Mouse (Mus musculus): ENCODE results near the gene Zfp607b. TPM values are rescaled to one million over a fixed set of nuclear protein-coding genes. Genes with fewer than 3 reads are reported as not detected.

Gene Zfp607b
- polyA plus RNA-seq, 1 experiment: 4.2 TPM

DNA sequence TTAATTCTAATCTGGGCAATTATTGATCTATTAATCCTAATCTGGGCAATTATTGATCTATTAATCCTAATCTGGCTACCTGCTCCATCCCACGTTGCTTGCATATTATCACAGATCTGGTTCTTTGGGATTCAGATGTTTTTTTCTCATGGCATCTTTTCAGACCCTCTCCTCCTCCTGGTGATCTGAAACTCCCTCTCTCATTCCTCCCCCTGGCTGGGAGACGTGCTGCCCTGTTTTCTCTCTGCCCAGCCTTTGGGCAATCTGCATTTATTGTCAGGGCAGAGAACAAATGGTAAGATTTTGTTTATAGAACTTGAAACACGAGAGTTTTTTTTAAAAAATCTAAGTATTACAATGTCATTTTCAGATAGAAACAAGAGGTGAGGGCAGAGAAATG is 1.3 kb upstream of the Zfp607b start:
- no peak overlapping the region for H3K27ac ChIP-seq (ENCODE audit: control insufficient read depth, insufficient read depth, low read depth, low read length, poor library complexity)
- no peak overlapping the region for H3K4me3 ChIP-seq (replicated peaks; ENCODE audit: control insufficient read depth, low read depth, low read length)
- no peaks in the 10 kb centered on the region for H3K4me1 ChIP-seq (ENCODE audit: control insufficient read depth, insufficient read depth, low read length)
- 72% methylated on average over 3 of the region's 3 CpGs for WGBS
- no peak for TF ChIP-seq CTCF (IDR thresholded peaks at IDR 0.05; ENCODE audit: control insufficient read depth, insufficient read depth, low read length)
- TF ChIP-seq POLR2A (IDR thresholded peaks at IDR 0.05; ENCODE audit: borderline replicate concordance, control insufficient read depth, low read depth, low read length): no peak

DNA sequence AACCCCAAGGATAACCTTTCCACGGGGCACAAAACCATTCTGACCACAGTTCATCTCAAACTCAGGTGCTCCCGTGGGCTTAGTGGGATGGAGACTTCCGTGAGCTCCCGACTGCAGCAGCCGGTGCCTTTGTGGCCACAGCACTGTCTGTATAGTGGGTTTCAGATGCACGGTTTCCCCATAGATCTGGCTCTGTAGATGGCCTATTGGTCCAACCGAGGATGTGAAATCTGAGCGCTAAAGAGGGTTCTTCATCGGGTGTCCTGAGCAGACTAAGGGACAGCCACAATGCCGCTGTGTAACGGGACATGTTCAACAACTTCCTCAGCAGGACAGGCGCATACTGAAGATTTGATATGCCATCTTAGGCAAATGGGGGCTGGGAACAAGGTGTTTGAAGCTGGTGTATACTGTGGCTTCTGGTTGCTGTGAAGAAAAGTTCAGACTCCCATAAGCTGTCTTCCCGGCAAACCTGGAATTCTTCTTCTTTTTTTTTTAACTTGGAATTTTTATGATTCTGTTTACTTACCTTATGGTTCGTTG is 823 bp upstream of the Zfp607b start:
- 28% methylated on average over 14 of the region's 14 CpGs for WGBS
- TF ChIP-seq POLR2A (IDR thresholded peaks at IDR 0.05; ENCODE audit: borderline replicate concordance, control insufficient read depth, low read depth, low read length) (no peak), CTCF (IDR thresholded peaks at IDR 0.05; ENCODE audit: control insufficient read depth, insufficient read depth, low read length) (no peak)
- no peak overlapping the region for H3K27ac ChIP-seq (ENCODE audit: control insufficient read depth, insufficient read depth, low read depth, low read length, poor library complexity)
- H3K4me3 ChIP-seq (replicated peaks; ENCODE audit: control insufficient read depth, low read depth, low read length): no peak overlapping the region
- no peaks in the 10 kb centered on the region for H3K4me1 ChIP-seq (ENCODE audit: control insufficient read depth, insufficient read depth, low read length)

GRCm38 (mm10) chr7:27691076-27691475 is 1.9 kb downstream of the Zfp607b start:
- Histone ChIP-seq H3K27ac (ENCODE audit: control insufficient read depth, insufficient read depth, low read depth, low read length, poor library complexity) (no peak overlapping the region), H3K4me1 (ENCODE audit: control insufficient read depth, insufficient read depth, low read length) (no peaks in the 10 kb centered on the region), H3K4me3 (replicated peaks; ENCODE audit: control insufficient read depth, low read depth, low read length) (no peak overlapping the region)
- TF ChIP-seq POLR2A (IDR thresholded peaks at IDR 0.05; ENCODE audit: borderline replicate concordance, control insufficient read depth, low read depth, low read length) (no peak), CTCF (IDR thresholded peaks at IDR 0.05; ENCODE audit: control insufficient read depth, insufficient read depth, low read length) (peak; percentile 77)
- 48% methylated on average over 5 of the region's 5 CpGs for WGBS

GRCm38 (mm10) chr7:27696711-27697110 is 7.6 kb downstream of the Zfp607b start:
- WGBS: 74% methylated on average over 3 of the region's 3 CpGs
- TF ChIP-seq CTCF (IDR thresholded peaks at IDR 0.05; ENCODE audit: control insufficient read depth, insufficient read depth, low read length) (no peak), POLR2A (IDR thresholded peaks at IDR 0.05; ENCODE audit: borderline replicate concordance, control insufficient read depth, low read depth, low read length) (no peak)
- Histone ChIP-seq H3K4me1 (ENCODE audit: control insufficient read depth, insufficient read depth, low read length) (no peaks in the 10 kb centered on the region), H3K27ac (ENCODE audit: control insufficient read depth, insufficient read depth, low read depth, low read length, poor library complexity) (no peak overlapping the region), H3K4me3 (replicated peaks; ENCODE audit: control insufficient read depth, low read depth, low read length) (no peak overlapping the region)

DNA sequence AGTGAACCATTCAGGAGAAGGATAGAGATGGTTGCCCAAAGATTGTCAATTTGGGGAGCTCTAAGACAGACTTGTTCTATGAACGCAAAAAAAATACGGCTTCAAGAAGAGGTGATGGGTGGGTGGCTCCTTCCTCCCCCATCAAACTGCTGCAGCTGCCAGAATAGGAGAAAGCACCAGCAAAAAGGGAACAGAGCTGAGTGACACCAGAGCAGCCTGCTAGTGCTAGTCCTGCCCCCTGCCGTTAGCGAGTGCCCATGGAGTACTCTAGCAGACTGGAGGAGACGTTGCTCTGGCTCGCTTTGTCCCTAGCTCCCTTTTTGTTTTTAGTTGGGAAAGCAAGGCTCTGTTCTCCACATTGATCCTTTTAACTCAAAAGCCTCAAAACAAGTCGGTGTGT is 21.3 kb downstream of the Zfp607b start:
- Histone ChIP-seq H3K27ac (ENCODE audit: control insufficient read depth, insufficient read depth, low read depth, low read length, poor library complexity) (no peak overlapping the region), H3K4me1 (ENCODE audit: control insufficient read depth, insufficient read depth, low read length) (no peaks in the 10 kb centered on the region), H3K4me3 (replicated peaks; ENCODE audit: control insufficient read depth, low read depth, low read length) (no peak overlapping the region)
- WGBS: 79% methylated on average over 7 of the region's 7 CpGs
- no peak for TF ChIP-seq CTCF (IDR thresholded peaks at IDR 0.05; ENCODE audit: control insufficient read depth, insufficient read depth, low read length)
- TF ChIP-seq POLR2A (IDR thresholded peaks at IDR 0.05; ENCODE audit: borderline replicate concordance, control insufficient read depth, low read depth, low read length): no peak

DNA sequence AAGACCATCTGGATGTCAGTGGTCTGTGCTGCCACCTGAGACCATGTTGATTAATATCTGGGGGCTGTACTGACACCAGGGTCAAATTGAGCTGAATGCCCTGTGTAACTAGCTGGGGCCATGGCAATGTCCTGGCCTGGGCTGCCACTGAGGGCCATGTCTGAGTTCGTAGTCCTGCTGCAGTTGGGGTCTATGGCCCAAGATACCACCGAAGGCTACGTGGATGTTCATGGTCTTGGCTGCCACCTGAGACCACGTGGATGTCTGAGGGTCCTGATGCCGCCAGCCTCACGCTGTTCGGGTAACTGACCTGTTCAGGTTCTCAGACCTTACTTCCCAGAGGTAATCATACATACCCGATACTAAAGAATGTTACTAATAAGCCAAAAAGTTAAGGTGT is 32.8 kb downstream of the Zfp607b start:
- Histone ChIP-seq H3K4me1 (ENCODE audit: control insufficient read depth, insufficient read depth, low read length) (no peaks in the 10 kb centered on the region), H3K27ac (ENCODE audit: control insufficient read depth, insufficient read depth, low read depth, low read length, poor library complexity) (no peak overlapping the region), H3K4me3 (replicated peaks; ENCODE audit: control insufficient read depth, low read depth, low read length) (no peak overlapping the region)
- WGBS: 87% methylated on average over 8 of the region's 8 CpGs
- TF ChIP-seq POLR2A (IDR thresholded peaks at IDR 0.05; ENCODE audit: borderline replicate concordance, control insufficient read depth, low read depth, low read length) (no peak), CTCF (IDR thresholded peaks at IDR 0.05; ENCODE audit: control insufficient read depth, insufficient read depth, low read length) (no peak)

- no peaks in the 10 kb centered on the region for H3K4me1 ChIP-seq (ENCODE audit: control insufficient read depth, insufficient read depth, low read length)
- TF ChIP-seq POLR2A (IDR thresholded peaks at IDR 0.05; ENCODE audit: borderline replicate concordance, control insufficient read depth, low read depth, low read length): no peak
- no peak for TF ChIP-seq CTCF (IDR thresholded peaks at IDR 0.05; ENCODE audit: control insufficient read depth, insufficient read depth, low read length)
- no peak overlapping the region for H3K27ac ChIP-seq (ENCODE audit: control insufficient read depth, insufficient read depth, low read depth, low read length, poor library complexity)
- no peak overlapping the region for H3K4me3 ChIP-seq (replicated peaks; ENCODE audit: control insufficient read depth, low read depth, low read length)
- WGBS: 28% methylated on average over 12 of the region's 12 CpGs
Measured at GRCm38 (mm10) chr7:27725566-27726538, 36.7 kb downstream of the Zfp607b start.

DNA sequence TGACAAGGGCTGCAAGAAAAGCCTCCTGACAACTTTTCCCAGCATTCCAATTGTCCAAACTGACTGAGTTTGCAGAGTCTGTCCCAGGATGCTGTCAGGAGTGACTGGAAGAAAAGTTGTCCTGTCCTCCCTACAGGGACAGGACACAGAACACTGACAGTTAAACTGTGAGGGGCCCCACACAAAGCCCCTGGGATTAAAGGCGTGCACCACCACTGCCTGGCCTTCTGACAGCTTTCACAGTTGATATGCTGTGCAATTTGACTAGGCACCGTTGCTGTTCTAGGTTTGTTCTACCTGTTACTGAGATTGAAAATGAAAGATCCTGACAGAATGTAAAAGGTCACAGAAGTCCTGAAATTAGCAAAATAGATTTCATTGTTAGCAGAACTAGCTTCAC is 38.3 kb downstream of the Zfp607b start:
- WGBS: 76% methylated on average over 2 of the region's 2 CpGs

More for the DNA sequence above, 38.3 kb downstream of the Zfp607b start:
- H3K27ac ChIP-seq (ENCODE audit: control insufficient read depth, insufficient read depth, low read depth, low read length, poor library complexity): no peak overlapping the region
- TF ChIP-seq CTCF (IDR thresholded peaks at IDR 0.05; ENCODE audit: control insufficient read depth, insufficient read depth, low read length) (no peak), POLR2A (IDR thresholded peaks at IDR 0.05; ENCODE audit: borderline replicate concordance, control insufficient read depth, low read depth, low read length) (no peak)
- H3K4me3 ChIP-seq (replicated peaks; ENCODE audit: control insufficient read depth, low read depth, low read length): no peak overlapping the region
- no peaks in the 10 kb centered on the region for H3K4me1 ChIP-seq (ENCODE audit: control insufficient read depth, insufficient read depth, low read length)

Measured in bone marrow, adult 2 months (tissue).